Mouse (Mus musculus) telencephalon, adult 2 months (tissue): ENCODE results near the gene Phtf1.

Source experiments
- DNase-seq: peaks from one replicate; pipeline ENCODE4 v3.0.0-alpha.2; 2011; ENCODE audit warnings: low read depth, low spot score

The Phtf1 gene

GRCm38 (mm10) chr3:104020101-104020500 lies 52.2 kb downstream of the Phtf1 start:
- DNase-seq, result no peak

GRCm38 (mm10) chr3:104026938-104027337 lies 59.0 kb downstream of the Phtf1 start:
- no peak for DNase-seq

DNA sequence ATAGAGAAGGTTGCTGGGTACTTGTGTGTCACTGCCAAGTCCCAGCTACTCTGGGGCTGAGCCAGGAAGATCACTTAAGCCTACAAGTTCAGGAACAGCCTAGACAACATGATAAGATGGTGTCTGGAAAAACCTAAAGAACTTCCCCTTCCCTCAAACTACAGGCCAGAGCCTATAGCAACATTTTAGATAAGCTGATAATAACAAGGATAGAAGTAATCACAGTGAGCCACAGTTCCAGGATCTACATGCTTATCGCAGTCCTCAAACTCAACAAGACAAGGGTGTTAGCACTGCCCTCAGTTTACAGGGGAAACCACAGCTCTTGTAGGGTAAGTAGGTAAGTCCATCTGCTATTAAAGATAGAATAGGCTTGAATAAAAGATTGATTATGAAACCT lies 64.2 kb downstream of the Phtf1 start:
- DNase-seq, result no peak

DNA sequence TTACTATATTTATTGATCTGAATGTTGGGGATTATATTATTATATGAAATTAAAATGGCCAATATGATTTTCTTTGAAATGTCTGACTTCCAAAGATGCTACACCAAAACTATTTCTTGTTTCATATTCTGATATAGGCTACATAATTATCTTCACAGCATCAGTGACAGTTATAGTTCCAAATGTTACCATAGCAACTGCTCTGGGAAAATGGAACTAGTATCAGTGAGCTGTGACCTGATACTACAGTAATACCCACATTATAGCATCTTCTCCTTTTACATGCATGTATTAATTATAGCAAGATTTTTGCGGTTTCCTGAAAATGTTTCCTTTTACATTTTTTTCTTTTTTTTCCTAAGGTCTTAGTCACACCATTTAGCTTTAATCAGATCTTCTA lies 64.8 kb downstream of the Phtf1 start:
- DNase-seq, result no peak

GRCm38 (mm10) chr3:104059001-104059622 lies 91.2 kb downstream of the Phtf1 start:
- DNase-seq, result peak; percentile 82

DNA sequence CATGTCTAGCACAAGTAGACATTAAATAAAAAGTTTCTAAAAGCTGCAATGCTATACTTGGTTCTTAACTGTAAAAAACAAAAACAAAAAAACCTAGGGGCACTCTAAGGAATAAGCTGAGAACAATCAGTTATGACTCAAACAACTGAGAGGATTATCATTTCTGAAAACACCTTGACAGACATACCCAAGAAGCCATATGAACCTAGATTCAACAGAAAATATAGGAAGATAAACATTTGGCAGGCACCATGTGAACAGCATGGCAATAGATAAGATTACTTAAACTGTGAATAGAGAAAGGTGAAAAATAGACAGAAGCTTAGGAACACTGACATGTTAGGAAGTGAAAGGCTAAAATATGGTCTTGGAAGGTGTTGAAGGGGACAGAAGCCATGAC lies 101.5 kb downstream of the Phtf1 start:
- DNase-seq, result no peak
